Mouse (Mus musculus) frontal cortex, postnatal 10 days (tissue): ENCODE results near the gene Rnf20.
A peak's percentile ranks its signal among the peaks of the same experiment; 100 is the strongest.

Experiments used
- DNase-seq, 2 experiments: peaks; one replicate each; pipeline ENCODE4 v3.0.0; 2022; ENCODE audit warnings: low spot score in 2 of 2, mixed read lengths in 1 of 2

Rnf20 gene

DNA sequence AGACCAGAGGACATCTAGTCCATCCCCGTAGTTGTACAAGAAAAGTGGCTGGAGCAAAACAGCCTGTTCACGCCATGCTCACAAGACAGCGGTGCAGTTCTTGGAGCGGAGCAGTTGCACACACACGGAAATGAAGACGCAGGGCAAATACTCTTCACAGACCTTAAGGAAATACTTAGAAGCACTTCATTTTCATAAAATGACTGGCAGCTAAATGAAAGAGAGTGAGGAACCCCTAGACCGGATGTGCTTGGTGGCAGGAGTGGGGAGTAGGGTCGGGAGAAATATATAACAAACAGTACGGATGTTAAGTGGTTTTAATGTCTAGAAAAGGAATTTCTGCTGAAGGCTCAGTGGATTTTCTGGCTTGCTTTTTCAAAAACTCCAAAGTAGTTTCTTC is 29.9 kb downstream of the Rnf20 start:
- no peak for DNase-seq

GRCm38 (mm10) chr4:49662231-49662630 is 30.4 kb downstream of the Rnf20 start:
- no peak for DNase-seq

- DNase-seq, result no peak
Measured at GRCm38 (mm10) chr4:49664850-49665249, 33.0 kb downstream of the Rnf20 start.

DNA sequence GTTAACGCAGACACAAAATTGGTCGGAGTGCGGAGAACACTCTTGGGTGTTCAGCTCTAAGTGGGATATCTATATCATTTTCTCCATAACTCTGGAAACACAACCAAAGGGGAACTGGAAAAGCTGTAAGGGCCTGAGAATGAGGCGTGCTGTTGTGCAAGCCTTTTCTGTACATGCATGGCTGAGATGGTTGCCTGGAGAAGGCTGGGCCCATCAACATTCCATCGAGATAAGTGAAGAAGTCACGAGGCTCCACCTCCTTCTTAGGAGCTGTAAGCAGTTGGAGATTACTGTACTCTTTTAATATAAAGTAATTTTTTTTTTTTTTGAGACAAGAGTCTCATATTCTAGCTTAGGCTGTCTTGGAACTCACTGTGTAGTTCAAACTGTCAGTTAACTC is 44.3 kb downstream of the Rnf20 start:
- DNase-seq, result no peak

DNA sequence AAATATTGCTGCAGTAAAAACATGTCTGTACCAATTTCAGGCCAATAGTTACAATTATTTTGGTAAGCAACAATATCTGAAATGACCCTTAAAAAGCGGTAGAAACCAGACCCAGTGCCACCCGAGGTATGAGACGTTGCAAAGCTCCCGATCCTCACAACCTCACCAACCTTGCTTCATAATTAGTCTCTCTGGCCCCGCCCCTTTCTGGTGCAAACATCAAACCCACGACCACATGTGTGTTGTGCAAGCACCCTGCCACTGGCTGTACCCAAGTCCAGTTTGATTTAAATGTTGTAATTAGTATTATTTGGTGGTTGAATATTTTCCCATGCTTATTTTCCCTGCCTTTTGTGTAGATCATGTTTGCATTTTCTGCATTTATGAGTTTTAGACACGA is 45.0 kb downstream of the Rnf20 start:
- DNase-seq, result no peak

DNA sequence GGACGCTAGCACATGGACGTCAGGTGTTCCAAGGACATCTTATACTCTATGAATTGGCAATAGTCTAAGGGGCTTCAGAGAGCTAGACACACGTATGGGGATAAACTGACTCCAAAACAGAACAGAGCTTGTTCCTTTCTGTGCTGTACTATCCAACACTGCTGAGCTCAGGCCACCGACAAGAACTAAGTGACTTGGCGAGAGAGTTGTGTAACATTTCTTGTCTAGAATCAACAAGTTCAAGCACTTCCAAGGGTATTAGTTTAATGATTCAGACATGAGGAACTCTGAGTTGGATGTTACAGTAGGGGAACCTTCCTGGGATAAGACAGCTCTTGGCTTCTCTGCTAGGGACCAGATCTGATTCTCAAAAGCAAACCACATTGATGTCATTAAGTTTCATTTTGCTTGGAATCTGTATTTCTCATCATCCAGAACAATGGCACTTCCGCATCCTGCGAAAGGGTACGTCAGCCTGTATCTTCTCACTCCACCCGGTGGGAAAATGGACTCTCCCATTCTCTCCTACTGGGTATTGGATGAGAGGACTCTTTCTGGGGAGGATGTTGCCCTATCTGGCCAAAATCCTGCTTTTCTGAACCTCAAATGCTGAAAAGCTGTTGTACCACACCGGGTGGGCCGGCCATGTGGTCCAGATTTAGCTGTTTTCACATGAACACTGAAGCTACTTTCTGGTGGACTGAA is 48.5 kb downstream of the Rnf20 start:
- no peak for DNase-seq

GRCm38 (mm10) chr4:49681812-49682211 is 50.0 kb downstream of the Rnf20 start, which contains the start of gene Ppp3r2:
Ppp3r2 (minus strand) TSS chr4:49682024.
- no peak for DNase-seq

DNA sequence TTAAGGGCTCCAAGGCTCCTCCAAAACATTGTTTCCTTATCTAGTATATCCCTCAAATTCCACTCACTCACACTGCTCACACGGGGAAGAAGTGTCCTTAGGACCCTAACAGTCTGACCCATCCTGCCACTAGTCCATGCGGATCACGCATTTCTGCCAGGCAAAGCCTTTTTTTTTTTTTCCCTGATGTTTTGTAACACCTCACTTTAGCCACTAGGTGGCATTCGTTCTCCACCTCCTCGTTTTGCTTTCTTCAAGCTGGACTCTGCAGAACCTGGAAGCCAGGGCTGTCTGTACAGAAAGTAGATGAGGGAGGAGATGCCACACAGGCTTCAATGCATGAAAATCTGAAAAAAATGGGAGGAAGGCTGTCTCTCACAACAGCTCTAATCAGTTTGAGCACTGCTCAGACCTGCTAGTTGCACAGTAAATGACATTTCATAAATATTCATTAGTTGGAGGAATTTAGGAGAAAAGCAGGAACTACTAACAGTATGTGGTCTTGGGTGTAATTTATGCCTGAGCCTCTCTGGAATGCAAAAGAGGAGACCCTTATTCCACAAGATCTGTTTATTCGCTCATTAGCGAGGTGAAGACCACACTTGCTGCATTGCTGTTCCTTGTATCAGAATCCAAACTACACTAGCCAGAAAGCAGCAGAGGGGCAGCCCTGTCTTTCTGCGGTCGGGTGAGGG is 56.9 kb downstream of the Rnf20 start:
- DNase-seq, result peak; percentile 16 to 52

DNA sequence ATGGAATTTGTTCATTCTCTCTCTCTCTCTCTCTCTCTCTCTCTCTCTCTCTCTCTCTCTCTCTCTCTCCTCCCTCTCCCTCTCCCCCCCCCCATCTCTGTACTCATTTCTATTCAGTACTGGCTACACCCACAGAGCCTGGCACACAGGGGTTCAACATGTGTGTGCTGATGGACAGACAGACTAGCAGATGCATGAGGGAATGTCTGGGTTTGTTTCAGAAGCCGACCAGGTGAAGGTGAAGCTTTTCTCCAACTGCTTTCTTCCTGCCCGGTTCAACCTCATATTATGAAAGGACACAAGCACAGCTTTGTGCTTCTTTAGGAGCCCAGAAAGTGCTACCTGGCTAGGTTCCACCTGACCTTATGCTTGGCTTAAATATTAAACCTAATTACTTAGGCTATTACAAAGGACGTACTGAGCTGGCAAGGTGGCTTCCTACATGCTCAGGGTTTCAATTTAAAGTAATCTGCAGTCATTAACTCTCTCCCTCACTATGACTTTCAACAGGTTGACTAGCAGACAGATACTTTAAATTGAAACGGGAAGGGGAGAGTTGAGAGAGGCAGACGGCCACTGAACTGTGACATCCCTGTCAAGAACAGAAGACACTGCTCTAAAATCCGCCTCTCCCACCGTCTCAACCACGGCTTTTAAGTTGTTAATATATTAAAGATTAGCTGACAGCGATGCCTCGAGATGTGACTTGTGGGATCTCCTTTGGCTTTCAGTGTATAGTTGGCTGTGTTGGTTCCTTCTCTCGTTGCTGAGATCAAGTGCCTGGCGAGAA is 59.8 kb downstream of the Rnf20 start:
- DNase-seq, result no peak
